Mouse (Mus musculus) kidney, adult 8-10 months (tissue): Measurements from ENCODE around the gene Rbbp4.
"Not testable (repeated sequence)": the region's sequence is repeated elsewhere in the genome, so short reads cannot be mapped to it uniquely, and the experiment has no call there.

Experiments used
- DNase-seq, 2 experiments: peaks; one replicate each; pipeline ENCODE4 v3.0.0; 2022

Rbbp4 gene

DNA sequence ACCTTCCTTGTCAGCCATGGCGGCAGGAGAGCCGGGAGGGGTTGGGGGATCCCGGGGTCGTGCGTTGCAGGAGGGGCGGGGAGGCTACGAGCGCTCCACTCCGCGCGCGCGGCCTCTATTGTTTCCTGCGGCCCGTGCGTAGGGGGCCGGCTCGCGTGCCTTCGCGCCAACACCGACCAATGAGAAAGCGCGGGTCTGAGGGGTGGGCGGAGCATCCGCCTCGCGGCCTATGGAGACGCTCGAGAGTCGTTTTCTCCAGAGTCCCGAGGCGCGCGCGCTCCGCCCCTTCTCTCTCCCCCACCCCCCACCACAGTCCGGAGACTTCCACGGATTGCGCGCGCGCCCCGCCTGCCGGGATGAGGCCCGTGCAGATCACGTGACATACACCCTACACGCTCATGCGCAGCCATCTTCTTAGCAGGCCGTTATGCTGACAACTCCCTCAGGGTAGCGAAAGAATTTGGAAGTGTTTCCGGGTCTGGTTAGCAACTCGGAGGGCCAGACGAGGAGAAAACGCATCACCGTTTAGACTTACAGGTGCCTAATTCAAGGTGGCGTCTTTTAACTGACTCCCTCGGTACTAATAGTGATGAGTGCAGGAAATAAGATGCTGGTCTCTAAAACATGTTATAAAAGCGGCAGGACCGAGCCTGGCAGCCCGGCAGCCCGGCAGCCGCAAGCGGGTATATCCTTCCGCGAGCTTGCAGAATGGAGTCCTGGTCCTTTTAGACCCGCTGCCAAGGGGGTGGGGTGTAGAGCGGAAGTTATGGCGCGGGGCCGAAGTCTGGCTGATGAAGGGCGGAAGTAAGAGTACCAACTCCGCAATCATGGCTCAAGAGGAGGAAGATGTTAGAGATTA is at the start of gene Rbbp4, which contains the start of gene Zbtb8os:
Gene Rbbp4, minus strand, starts transcription at position 155 of the 859 bp plus-strand sequence.
Gene Zbtb8os, plus strand, starts transcription at position 480 of the 859 bp plus-strand sequence.
- peak; percentile 96 to 97 for DNase-seq

DNA sequence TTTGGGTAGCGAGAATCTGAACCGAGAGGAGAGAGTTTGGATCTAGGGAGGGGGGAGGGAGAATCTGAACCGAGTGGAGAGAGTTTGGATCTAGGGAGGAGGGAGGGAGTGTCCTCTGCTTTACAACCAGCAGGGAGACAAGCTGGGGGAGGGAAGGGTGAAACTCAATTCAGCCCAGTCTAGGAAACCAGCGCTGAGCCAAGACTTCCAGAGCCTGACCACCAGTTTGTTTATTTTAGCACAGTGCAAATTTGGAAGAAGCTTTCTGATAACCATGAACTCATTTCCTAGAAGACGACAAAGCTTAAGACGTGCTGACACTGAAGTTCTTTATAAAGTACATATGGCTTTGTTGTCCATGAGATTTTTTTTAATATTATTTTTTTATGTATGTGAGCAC is 49.3 kb upstream of the Rbbp4 start:
- peak in 1 of 2 experiments; percentile 35 for DNase-seq

- DNase-seq = no peak
These were observed 48.4 kb upstream of the Rbbp4 start for GRCm38 (mm10) chr4:129383586-129383985.

- DNase-seq = peak in 1 of 2 experiments; percentile 33
These were observed 47.3 kb upstream of the Rbbp4 start for GRCm38 (mm10) chr4:129382488-129382887.

- no peak for DNase-seq
These were observed 46.9 kb upstream of the Rbbp4 start for GRCm38 (mm10) chr4:129382029-129382428.

DNA sequence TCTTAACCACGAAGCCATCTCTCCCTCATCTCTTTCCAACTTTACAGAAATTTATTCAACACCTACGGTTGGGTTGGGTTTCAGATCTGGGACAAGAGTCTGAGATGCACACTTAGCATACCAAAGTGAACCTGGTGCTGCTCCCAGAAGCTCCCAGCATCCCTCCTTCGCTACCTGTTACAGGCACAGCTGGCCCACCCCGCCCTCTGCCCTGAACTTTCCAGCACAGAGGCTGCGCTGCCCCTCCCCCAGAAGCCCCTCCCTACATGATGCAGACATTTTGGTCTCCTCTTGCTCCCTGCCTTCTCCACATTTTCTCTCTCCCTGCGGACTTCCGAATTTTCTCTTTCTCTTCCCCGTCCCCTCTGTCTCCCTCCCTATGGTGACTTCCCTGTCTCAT is 46.0 kb upstream of the Rbbp4 start:
- DNase-seq = no peak

DNA sequence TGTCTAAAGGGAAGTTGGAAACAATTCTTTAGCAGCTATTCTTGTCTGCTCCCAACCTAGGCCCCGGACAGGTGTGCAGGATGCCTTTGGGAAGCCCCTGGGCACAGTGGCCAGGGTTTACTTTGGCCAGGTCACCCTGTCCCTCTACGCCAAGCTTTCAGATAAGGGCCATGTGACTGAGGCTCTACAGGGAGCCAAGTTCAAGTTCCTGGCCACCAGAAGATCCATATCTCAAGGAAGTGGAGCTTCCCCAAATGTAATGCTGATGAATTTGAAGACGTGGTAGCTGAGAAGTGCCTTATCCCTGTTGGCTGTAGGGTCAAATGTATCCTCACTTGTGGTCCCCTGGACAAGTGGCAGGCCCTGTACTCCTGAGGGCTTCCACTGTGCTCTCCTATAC is 44.6 kb upstream of the Rbbp4 start:
- no peak for DNase-seq

DNA sequence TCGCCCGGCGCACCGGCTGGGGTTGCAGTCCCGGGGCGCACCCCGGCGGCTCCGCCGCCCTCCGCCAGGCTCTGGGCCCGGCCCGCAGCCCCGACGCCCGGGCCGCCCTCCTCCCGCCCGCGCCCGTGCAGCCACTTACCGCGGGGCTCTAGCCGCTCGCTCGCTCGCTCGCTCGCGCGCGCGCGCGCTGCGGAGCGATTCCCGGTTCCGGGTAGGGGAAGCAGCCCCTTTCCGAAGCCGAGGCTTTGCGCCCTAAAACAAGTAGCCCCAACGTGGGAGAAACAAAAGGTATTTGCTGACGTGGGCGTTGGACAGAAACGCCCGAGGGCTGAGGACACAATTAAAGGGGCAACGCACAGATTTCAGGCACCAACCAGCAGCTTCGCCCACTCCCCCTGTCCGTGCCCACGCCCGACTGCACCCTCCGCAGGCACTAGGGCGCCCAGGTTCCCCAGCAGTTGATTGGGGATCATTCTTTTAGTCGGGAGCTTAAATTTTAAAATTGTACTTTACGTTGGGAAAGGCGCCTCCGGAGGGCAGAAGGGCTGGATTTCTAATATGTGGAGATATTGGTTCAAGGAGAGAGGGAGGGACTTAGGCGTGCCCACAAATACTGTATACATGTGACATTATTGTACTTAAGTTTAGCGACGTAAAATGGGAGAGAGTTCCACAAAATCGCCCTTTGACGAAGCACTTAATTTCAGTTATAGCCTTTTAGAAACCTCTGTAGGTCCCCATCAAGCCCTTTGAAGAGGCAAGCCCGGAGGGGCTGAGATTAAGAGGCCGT is 42.6 kb upstream of the Rbbp4 start, which contains the start of gene Zbtb8a:
Gene Zbtb8a, minus strand, starts transcription at position 516 of the 790 bp plus-strand sequence.
- DNase-seq = peak in 1 of 2 experiments; percentile 34

DNA sequence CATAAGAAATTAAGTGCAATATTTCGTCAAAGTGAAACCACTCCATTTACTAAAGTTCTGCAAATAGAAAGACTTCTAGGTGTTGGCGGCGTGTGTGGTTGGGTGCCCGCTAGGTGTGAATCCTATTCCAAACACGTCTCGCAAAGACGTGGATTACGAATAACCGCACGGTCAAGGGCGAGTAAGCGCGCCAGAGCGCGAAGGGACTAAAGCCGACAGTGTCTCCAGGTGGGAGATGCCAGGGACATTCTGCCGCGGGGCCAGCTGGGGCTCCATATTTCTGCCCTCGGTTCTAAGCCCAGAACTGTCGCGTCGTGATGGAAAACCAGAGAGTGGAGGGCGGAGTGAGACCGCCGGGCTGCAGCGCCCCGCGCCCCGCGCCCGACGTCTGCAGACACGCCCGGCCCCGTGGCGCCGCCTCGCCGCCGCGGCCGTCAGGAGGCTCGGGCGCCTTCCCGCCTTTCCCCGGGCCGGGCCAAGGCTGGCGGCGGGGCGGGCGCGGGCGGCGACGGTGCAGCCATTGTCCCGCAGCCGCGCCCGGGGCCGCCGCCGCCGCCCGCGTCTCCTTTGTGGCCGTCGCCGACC is 41.9 kb upstream of the Rbbp4 start:
- DNase-seq = peak; percentile 15 to 39

DNA sequence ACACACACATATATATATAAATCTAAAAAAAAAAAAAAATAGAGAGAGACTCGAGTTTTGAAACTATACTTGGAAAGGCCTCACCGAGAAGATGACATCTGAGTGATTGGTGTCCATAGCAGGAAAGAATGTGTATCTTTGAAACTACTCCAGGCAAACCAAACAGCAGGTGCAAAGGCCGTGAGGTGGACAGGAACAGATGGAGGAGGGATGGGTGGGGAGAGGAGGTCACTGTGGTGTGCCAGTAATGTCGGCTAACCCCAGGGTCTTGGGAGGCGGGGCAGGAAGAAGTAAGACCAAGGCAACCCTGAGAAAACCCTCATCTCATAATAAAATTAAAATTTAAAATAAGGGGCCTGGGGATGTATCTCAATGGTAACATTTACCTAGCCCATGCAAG is 40.7 kb upstream of the Rbbp4 start:
- no peak for DNase-seq

DNA sequence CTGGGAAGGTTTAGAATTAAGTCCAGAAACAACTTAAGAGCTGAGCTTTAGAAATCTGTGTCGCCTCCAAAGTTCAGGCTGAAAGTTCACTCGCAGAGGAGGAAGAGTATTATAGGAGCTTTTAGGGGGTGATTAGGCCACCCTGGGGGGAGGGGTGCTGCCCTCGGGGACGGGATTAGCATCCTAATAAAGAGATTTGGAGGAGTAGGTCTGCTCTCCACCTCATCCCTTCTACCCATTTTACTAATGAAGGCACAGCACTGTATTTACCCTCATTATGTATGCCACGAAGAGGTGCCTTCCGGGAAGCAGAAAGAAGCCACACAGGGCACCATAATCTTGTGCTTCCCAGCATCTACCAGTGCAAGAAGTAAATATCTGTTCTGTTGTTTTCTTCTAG is 39.8 kb upstream of the Rbbp4 start:
- no peak for DNase-seq

GRCm38 (mm10) chr4:129374219-129374755 is 39.1 kb upstream of the Rbbp4 start:
- no peak for DNase-seq

DNA sequence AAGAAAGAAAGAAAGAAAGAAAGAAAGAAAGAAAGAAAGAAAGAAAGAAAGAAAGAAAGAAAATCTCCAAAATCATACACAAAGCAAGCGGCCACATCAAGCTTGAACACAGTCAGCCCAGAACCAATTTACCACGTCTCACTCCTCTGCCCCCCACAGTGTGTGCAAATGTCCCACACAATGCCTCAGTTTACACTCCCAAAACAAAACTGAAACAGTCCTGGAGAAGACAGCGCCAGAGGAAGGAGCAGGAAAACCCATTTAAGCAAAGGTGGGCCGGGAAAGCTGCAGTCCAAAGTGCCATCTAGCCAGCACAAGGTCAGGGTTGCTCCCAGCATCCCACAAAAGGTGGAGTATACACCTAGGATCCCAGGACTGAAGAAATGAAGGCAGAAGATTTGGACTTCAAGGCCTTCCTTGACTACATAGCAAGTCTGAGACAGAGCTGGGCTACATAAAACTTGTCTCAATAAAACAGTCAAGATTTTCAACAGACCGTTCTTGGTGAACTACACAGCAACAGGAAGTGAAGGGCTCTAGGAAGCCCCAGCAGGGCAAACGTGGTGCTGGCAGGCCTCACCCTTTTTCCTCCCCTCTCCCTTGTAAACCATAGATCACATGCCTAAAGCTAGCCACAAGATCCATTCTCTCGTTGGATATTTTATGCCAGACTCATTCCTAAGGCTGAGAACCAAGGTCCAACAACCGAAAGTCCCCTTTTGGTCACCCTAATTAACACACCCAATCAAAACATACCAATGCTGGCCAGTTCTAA is 38.2 kb upstream of the Rbbp4 start:
- DNase-seq = no peak

GRCm38 (mm10) chr4:129371391-129371790 is 36.2 kb upstream of the Rbbp4 start:
- DNase-seq = no peak

DNA sequence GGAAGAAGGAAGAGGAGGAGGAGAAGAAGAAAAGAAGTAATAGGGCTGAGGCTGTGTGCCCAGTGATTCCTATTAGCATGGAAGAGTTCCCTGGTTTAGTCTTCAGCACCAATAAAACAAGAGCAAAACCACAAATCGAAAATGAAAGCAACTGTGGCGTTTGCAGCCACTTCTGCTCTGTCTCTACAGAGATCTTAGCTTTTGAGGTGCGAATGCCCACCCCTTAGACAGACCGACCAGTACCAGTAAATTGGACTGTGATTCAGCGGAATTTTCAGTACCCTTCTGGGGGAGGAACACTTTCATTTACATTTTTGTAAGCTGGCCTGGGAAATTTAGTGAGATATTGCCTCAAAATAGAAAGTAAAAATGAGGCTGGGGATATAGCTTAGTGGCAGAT is 30.1 kb upstream of the Rbbp4 start:
- no peak for DNase-seq

DNA sequence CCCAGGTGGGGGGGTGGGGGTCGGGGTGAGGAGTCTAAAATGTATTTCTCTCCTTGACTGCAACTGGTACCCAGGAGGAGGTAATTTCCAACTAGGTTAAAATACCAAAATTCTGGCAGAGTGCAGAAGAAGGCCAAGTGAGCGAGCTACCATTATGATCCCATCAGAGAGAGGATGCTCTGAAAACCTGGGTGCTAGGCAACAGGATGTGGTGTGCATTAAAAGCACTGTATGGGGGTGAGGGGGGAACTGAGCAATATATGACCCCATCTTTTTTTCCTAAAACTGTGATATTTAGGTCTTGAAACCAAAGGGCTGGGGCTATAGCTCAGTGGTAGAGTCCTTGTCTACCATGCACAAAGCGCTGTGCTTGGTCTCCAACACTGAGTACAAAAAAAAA is 29.2 kb upstream of the Rbbp4 start:
- no peak for DNase-seq

- DNase-seq = no peak
These were observed 28.3 kb upstream of the Rbbp4 start for GRCm38 (mm10) chr4:129363463-129363862.

GRCm38 (mm10) chr4:129362771-129363170 is 27.6 kb upstream of the Rbbp4 start:
- DNase-seq = no peak

- DNase-seq = not testable (repeated sequence)
These were observed 27.1 kb upstream of the Rbbp4 start for GRCm38 (mm10) chr4:129362238-129362637.

GRCm38 (mm10) chr4:129357613-129358163 is 22.5 kb upstream of the Rbbp4 start:
- no peak for DNase-seq

GRCm38 (mm10) chr4:129354236-129354635 is 19.1 kb upstream of the Rbbp4 start:
- DNase-seq = no peak

DNA sequence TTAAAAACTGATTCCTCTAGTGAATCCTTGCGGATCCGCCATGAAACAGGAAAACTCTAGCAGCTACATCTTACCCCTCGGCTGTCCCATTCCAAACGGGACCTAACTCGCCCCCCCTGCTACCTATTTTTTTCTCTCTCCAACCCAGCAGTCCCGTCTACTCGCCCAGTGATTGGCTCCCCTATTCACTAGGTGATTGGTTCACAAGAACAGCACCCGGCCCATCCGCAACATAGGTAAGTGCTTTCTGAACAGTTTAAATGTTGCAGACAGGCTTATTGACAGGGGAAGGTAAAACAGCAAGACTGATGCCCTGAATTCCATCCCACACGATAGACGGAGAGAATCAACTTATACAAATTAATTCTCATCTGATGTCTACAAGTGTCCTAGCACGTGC is 18.0 kb upstream of the Rbbp4 start:
- DNase-seq = no peak
